Mouse (Mus musculus) embryonic facial prominence, embryonic 11.5 days (tissue): Measurements from ENCODE around the gene Vsx1. TPM values are rescaled to one million over a fixed set of nuclear protein-coding genes. Genes with fewer than 3 reads are reported as not detected.

Experiments used
- ATAC-seq: fragments of 200-750 bp; cut with Nextera tagmentation; replicated peaks from 2 replicates; pipeline ENCODE4 v1.8.0; 2017; ENCODE audit warnings: low read depth; ENCODE audit not compliant: insufficient number of reproducible peaks, low FRiP score, low TSS enrichment
- DNase-seq: peaks from one replicate; pipeline ENCODE4 v3.0.0-alpha.2; 2015; ENCODE audit warnings: low spot score
- H3K27ac ChIP-seq: fragments of 300-500 bp; sonication (generic); replicated peaks from 2 replicates; pipeline ENCODE4 v1.5.1; 2014; ENCODE audit warnings: mild to moderate bottlenecking, low read depth, low read length, control low read depth
- H3K27me3 ChIP-seq: fragments of 300-500 bp; sonication (generic); 2 replicates; pipeline ENCODE4 v1.6.1; 2014; ENCODE audit warnings: mild to moderate bottlenecking, low read length, moderate library complexity, mixed read lengths; ENCODE audit not compliant: control insufficient read depth, insufficient read depth
- H3K36me3 ChIP-seq: fragments of 300-500 bp; sonication (generic); replicated peaks from 2 replicates; pipeline ENCODE4 v1.6.1; 2014; ENCODE audit warnings: low read depth, mild to moderate bottlenecking, low read length, moderate library complexity, mixed read lengths; ENCODE audit not compliant: control insufficient read depth, insufficient read depth
- H3K4me1 ChIP-seq: fragments of 300-500 bp; sonication (generic); 2 replicates; pipeline ENCODE4 v1.6.1; 2014; ENCODE audit warnings: low read length, mixed read lengths; ENCODE audit not compliant: control insufficient read depth, insufficient read depth
- H3K4me2 ChIP-seq: fragments of 300-500 bp; sonication (generic); 2 replicates; pipeline ENCODE4 v1.6.1; 2014; ENCODE audit warnings: low read depth, mild to moderate bottlenecking, control low read depth, low read length, moderate library complexity
- H3K4me3 ChIP-seq: fragments of 300-500 bp; sonication (generic); 2 replicates; pipeline ENCODE4 v1.5.1; 2014; ENCODE audit warnings: low read depth, low read length, control low read depth
- H3K9ac ChIP-seq: fragments of 300-500 bp; sonication (generic); replicated peaks from 2 replicates; pipeline ENCODE4 v1.6.1; 2014; ENCODE audit warnings: mild to moderate bottlenecking, control low read depth, low read length
- H3K9me3 ChIP-seq: fragments of 300-500 bp; sonication (generic); replicated peaks from 2 replicates; pipeline ENCODE4 v1.6.1; 2016; ENCODE audit warnings: mild to moderate bottlenecking, low read length, inconsistent platforms, mixed read lengths; ENCODE audit not compliant: control insufficient read depth
- WGBS: fragments of 180-500 bp; shearing (Covaris S2); extraction: QIAGEN DNeasy Blood & Tissue Kit; methylation state at CpG from one replicate; pipeline ENCODE4 v1.1.7; 2014; 5-methylcytosine and 5-hydroxymethylcytosine counted together
- polyA plus RNA-seq: library from polyadenylated mRNA; unstranded; fragments of >200 nt; fragmentation: Nextera tagmentation; extraction: Ambion mirVana; gene quantifications from 2 replicates; pipeline ENCODE4 v1.2.1, GENCODE M21; 2014

Vsx1 gene
- polyA plus RNA-seq, 1 experiment from 2014 or later, result not detected

DNA sequence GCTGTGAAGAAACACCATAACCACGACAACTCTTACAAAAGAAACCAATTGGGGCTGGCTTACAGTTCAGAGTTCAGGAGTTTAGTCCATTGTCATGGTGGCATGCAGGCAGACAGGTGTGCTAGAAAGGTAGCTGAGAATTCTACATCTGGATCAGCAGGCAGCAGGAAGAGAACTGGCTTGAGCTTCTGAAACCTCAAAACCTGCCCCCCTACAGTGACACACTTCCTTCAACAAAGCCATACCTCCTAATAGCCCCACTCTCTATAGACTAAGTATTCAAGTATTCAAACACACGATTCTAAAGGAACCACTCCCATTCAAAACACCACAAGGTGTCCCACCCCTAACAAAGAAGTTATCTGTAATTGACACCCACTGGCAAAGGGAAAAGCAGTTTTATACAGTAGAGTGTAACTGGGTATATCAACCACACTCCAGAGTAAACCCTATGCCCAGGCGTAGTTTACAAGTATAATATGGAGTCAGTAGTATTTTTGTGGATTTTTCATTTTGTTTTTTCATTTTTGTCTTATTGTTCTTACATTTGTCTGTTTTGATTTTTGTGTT is 53.2 kb downstream of the Vsx1 start:
- 75% methylated on average over 3 of the region's 3 CpGs for WGBS
- DNase-seq (no peak), ATAC-seq (no peak)
- Histone ChIP-seq H3K4me3 (no peak overlapping the region), H3K27me3 (no peaks in the 10 kb centered on the region), H3K27ac (no peak overlapping the region), H3K4me1 (no peaks in the 10 kb centered on the region), H3K4me2 (no peak overlapping the region), H3K9ac (no peak overlapping the region), H3K36me3 (no peaks in the 10 kb centered on the region), H3K9me3 (no peaks in the 10 kb centered on the region)

Other genes with a start within 250 kb of the Vsx1 start
- gene Zfp442, start 237.9 kb downstream of the Vsx1 start, polyA plus RNA-seq, result 7.7 and 7.8 TPM in 2 replicates
- gene Zfp345, start 204.3 kb downstream of the Vsx1 start, polyA plus RNA-seq, result not detected in 2 replicates
- gene Cst7, start 118.9 kb downstream of the Vsx1 start, polyA plus RNA-seq, result 0.29 and 0.58 TPM in 2 replicates
- gene Apmap, start 80.8 kb downstream of the Vsx1 start, polyA plus RNA-seq, result 28.3 and 32.0 TPM in 2 replicates
- 8.4 and 10.0 TPM in 2 replicates for gene Acss1, start 20.9 kb downstream of the Vsx1 start, polyA plus RNA-seq
- 22.6 and 24.0 TPM in 2 replicates for gene Entpd6, start 59.7 kb upstream of the Vsx1 start, polyA plus RNA-seq
- gene Pygb, start 97.4 kb upstream of the Vsx1 start, polyA plus RNA-seq, result 38.9 and 43.4 TPM in 2 replicates
- gene Abhd12, start 215.4 kb upstream of the Vsx1 start, polyA plus RNA-seq, result 54.3 and 54.9 TPM in 2 replicates
- 84.5 and 87.7 TPM in 2 replicates for gene Gins1, start 216.0 kb upstream of the Vsx1 start, polyA plus RNA-seq